Mouse (Mus musculus) lung, postnatal 0 days (tissue): ENCODE results near the gene Gtpbp10.

ENCODE experiments used
- CTCF ChIP-seq: IDR thresholded peaks from 2 replicates; pipeline ENCODE4 v1.5.1; 2016; ENCODE audit warnings: antibody characterized with exemption, mild to moderate bottlenecking
- EP300 ChIP-seq: IDR thresholded peaks from 2 replicates; pipeline ENCODE4 v1.6.1; 2016; ENCODE audit warnings: antibody characterized with exemption, mild to moderate bottlenecking, control low read depth

DNA sequence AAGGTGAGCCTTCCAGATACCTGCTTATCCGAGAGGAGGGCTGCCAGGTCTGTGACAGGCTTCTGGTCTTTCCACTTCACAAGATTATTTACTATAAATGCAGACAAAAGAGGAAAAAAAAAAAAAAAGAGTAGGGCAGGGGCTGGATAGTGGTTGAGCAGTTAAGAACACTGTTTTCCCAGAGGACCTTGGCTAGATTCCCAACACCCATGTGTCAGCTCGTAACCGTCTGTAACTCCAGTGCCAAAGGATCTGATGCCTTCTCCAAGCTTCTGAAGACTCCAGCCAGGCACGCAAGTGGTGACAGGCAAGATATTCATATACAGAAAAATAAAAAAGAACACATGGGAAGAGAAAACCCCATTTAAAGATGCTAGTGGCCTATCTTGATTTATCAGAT is 56.0 kb downstream of the Gtpbp10 start:
- TF ChIP-seq CTCF (no peak), EP300 (no peak)
